Mouse (Mus musculus) thymus, postnatal 10 days (tissue): Measurements from ENCODE around the gene Pdgfa.

Experiments
- DNase-seq, 2 experiments: peaks; one replicate each; pipeline ENCODE4 v3.0.0; 2021; ENCODE audit warnings: low spot score in 2 of 2

Pdgfa gene

DNA sequence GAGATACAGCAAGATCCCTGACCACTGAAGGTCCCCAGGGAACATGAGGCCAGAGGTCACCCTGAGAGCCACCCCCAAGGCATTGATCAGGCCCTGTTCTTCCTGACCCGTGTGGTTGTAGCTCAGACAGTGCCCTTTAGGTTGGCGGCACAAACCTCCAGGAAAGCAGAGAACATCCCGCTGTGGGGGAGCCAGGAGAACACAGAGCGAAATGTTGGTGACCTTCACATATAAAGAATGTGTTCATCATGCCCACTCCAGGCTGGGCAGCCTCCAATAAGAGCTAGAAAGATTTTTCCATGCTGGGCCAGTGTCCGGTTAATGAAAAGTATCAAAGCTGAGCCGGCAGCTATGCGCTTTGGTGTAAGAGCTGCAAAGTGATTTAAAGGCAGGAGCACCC is 43.2 kb downstream of the Pdgfa start:
- no peak for DNase-seq

DNA sequence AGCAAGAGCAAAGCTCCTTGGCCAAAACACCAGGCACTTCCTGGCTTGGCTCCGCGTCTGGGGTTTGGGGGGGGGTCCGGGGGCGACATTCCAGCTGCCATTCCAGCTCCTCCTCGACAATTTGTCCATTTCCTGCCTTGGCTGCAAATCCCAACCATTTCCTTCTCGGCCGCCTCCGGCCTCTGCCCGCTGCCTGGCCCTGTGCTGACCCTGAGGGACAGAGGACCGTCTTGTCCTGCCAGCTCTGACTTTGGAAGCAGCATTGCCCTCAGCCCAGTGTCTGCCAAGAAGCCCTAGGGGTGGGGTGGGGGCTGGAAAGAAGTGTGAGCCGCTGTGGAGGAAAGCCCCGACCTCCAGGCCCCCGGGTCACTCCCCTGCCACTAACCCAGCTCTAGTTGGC is 44.2 kb downstream of the Pdgfa start:
- DNase-seq: no peak

DNA sequence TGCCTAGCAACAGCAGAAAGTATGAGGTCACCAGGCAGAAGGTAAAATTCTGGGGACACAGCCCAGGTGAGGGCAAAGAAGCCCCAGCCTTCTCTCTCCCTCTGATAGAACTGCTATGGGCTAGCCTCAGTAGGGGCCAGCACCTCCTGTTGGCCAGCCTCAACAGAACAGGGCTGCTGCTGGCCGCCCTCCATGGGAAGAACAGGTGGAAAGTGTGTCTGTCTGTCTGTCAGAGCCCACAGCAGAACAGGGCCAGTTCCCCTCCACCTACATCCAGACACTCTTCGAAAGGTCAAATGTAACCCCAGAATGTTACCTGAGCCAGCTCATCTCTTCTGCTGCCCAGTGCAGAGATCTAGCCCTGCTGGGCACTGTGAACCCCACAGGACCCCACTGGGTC is 45.9 kb downstream of the Pdgfa start:
- no peak for DNase-seq

DNA sequence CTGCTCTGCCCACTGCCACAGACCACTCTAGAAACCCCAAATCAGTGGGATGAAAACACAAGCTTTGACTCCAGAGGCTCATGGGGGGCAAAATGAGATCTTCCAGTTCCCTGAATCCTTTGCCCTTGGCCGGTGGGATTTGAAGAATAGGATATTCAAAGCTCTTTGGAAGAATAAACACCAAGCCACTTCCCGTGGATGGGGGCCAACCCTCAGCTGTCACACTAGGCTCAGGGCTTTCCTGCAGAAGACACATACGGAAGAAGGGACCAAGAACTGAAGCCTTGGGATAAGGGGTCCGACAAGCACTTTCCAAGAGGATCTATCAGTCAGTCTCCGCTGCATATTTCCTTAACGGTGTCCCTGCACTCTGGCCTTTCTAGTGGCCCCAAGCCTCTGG is 48.0 kb downstream of the Pdgfa start:
- no peak for DNase-seq

DNA sequence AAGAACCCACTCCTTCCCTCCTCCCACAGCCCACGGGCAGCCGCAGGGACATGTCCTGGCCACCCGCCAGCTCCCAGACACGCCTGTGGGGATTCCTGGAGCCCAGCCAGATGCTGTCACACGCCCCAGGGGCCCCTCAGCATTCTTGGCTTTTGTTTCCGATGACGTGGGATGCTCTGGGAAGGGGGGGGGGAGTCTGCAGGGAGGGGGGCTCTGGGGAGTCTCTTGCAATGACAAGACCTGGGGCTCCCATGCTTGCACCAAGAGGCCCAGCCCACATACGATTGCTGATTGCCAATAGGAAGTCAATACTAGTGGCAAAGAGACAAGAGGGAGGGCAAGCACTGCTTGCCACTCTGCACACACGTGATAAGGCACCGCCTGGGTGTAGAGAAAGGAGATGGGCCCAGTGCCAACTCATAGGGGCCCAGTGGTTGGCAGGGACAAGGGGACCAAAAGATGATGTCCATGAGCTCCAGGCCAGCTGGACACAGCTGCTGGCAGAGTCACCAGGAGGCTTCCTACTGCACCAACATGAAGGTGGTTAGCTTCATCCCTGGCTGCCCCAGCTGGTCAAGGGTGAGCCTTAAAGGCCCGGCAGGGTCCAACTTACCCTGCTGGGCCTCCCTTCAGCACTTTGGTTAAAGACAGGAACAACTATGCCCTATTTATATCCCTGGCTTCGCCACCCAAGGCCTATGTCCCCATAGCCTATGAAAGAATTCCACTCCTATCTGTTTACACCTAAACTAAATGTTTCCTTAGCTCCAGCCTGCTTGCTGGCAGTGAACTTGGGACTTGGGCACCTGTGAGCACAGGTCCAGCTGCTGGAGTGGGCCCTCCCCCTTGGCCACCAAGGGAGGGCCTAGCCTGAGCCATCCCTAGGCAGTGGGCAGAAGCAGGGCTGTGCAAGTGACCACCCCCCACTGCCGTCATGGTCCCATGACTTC is 48.9 kb downstream of the Pdgfa start:
- DNase-seq: no peak

DNA sequence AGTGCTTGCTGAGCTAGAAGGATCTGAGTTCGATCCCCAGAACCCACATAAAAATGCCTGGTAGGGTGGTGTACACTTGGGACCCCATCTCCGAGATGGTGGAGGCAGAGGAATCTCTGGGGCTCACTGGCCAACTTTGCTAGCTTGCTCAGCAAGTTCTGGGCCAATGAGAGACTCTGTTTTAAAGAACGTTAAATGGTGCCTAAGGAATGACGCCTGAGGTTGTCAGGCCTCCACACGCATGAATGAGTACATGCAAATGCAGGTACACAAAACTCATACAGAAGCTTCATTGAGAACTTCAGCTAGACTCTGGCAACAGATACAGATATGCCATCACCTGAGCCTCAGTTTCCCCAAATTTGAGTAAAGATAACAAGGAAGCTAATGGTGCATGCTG is 49.7 kb downstream of the Pdgfa start:
- no peak for DNase-seq

DNA sequence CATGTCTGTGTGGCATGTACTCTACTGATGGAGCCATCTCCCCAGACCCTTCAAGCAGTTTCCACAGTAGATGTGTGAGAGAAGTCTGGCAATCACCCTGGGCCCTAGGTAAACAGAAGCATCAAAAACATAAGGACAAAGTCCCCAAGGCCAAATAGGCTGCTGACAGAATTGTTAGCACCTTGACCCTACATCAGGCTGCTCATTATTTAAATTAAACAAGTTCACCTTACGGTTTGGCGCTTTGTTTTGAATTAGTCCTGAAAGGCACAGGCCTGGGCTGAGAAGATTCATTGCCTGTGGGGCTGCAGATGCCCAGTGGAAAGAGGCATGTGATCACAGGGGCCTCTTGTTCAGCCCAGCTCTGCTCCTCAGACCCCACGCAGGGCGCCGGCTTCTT is 50.2 kb downstream of the Pdgfa start:
- DNase-seq: no peak

DNA sequence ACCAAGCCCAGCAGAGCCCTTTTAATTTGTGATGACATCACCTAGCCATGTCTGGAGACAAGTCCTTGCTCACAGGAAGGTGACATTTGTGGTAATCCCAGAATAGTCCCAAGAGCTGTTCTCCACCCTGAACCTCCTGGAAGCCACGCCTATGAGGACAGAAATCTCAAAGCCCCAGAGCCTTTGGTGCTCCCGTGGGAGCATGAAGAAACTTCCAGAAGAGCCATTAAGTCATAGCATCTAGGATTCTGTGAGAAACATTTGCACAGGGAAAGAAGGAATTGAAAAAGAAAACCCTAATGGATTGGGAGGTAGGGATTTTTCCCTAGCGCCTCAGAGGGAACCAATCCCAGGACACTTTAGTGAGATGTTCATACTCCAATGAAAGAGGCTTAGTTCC is 52.2 kb downstream of the Pdgfa start:
- DNase-seq: no peak

DNA sequence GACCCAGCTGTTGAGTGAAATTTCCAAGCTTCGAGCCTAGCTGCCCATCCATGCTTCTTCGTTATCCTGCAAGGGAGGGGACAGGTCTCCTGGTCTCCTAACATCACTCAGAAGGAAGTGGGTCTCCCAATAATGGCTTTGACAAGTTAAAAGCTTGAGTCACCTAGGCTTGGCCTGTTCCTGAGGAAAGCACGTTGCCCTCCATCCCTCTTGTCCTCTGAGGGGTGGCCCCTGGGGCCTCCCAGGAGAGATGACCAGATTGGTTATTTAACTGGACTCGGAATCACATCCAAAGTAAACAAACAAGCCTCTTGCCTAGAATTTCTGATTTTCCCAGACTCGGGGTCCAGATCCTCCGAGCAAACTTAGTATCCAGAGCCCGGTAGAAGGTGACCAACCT is 52.6 kb downstream of the Pdgfa start:
- DNase-seq: no peak

DNA sequence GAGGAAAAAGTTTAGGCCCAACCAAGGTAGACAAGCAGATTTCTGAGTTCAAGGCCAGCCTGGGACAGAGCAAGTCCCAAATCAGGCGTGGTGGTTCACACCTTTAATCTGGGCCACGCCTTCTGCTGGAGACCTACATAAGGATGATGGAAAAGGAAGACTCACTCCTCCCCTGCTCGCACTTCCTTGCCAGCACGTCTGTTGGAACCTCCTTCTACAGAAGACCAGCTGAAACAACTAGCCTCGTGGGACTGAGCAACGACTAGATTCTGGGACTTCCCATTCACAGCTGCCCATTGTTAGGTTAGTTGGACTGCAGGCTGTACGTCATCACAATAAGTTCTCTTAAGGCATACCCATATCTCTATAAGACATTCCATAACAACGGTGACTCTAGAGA is 55.3 kb downstream of the Pdgfa start:
- no peak for DNase-seq

DNA sequence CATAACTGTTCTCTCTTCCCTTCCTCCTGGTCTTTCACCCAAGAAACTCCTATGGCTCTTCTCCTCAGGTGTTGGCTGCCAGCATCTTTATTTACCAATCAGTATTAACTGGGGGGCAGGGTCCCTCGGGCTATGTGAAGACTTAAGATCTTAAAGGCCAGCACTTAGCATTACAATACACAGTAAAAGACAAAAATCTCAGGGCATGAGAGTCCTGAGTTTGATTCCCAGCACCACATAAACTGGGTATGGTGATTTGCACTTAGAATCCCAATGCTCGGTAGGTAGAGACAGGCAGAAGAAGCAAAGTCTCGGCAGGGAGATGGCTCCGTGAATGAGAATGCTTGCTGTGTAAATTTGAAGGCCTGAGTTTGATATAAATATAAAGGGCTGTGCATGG is 56.6 kb downstream of the Pdgfa start:
- no peak for DNase-seq

DNA sequence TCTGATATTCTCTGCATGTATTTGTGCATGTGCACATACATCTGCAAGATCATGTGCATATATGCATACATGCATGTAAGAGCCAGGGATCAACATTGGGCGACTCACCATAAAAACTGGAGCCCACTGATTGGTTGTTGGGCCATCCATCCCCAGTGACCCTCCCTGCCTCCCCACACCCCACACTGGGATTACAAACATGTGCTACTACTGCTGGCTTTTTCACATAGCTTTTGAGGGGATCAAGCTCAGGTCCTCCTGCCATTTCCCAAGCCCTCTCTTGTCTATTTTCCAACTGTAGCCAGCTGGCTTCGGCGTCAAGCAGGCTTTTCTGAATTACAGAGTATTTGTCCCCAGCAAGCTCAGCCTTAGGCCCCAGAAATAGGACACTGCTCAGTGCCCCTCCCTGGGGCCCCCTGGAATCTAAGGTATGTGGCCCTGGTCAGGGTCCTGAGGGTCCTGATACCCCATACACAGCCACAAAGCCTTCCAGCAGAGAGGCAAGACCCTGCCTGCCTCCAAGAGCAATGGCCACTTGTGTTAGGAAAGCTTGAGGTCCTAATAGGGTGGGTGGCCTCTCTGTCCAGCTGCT is 58.5 kb downstream of the Pdgfa start:
- no peak for DNase-seq

DNA sequence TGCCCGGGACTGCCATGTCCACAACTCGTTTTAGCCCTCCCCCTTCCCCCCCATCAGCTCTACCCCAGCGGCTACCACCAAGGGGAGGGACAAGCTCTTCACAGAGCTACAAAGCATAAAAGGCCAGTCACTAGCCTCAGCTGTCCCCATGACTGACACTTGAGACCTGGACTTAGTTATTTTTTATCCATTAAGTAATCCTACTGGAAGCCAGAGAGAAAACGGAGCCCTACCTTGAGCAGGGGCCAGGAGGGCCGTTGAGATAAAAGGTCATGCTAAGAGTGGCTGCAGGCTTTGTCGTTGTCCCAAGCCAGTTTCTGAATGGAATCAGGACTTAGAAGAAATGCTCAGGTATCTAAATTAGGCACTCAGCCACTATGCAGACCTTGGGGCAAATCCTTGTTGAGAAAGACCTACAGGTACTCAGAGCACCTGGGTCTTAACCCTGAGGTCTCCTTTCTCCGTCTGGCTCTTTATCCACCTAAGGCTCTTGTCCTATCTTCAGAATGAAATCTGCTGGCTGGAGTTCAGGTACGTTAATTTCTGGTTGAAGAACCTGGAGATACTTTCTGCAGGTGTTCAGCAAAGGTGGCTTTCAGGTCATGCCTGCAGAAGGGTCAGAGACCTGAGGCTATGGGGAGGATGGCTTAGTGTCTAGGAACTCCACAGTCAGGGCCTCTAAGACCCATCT is 60.6 kb downstream of the Pdgfa start:
- no peak for DNase-seq

DNA sequence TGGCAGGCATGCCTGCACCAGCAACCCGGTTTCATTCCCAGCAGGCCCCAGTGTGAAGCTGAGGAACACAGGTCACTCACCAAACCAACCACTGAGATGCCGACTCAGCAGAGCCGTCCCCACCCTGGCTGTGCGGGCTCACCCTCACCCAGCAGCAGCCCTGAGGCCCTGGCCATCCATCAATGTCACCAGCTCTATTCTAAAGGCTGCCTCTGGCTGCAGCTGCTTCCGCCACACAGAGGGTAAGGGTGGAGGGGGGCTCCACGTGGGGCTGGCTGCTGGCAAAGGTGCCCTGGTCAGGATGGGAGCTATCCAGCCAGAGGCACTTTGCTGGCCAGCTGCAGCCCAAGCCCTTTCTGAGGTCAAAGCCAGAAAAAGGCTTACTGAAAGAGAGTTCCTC is 62.6 kb downstream of the Pdgfa start:
- DNase-seq: no peak

DNA sequence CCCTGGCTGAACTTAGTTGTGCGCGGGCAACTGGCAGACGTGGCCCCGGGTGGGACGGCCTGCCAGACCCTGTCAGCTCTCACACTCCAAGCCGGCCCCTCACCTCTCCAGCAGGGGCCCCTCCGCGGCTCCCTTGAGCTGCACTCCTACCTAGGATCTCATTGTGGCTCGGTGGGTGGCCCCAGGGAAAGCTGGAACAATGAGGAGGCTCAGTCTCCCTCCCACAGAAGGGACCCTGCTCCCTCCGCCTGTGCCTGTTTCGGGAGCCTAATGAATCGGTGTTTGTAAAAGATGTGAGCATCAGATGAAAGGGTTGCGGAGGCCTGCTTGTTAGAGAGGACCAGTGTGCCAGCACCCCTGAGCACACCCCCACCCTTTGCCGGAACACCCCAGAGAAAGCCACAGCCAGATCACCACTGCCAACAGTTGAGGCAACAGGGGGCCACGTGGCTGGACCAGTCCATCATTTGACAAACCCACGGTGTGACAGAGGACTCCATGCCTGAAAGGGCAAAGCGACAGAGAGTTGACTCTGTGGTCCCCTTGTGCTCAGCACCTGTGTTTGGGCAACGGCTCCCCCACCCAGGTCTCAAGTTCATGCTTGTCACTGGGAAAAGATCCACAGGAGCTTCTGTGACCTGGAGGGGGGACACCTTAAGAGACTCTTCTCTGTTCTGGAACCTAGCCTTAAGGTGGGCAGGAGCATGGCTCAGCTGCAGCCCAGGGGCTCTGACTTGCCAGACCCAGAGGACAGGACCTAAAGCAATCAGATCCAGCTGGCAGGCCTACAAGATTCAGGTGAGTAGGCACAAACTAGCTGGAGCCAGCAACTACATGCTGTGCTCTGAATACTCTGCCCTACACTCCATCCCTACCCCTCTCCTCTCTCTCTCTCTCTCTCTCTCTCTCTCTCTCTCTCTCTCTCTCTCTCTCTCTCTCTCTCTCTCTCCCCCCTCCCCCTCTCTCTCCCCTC is 64.4 kb downstream of the Pdgfa start:
- DNase-seq: no peak

DNA sequence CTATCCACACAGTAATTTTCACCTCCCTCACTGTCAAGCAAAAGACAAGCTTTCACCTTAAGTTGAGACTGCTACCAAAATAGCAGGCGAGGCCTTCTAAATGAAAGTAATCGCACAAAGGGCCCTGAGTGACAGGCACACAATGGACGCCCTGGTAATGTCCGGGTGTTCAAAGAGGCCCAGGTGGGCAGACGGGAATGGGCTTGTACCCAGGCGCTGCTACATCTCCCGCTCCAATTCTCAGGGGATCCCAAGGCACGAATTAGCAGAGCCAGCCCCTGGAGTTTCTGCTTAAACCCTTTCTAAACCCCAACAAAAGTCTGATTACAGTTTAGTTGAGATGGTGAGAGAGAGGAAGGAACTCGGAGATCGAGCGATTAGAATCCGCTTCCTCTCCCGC is 65.3 kb downstream of the Pdgfa start:
- no peak for DNase-seq

DNA sequence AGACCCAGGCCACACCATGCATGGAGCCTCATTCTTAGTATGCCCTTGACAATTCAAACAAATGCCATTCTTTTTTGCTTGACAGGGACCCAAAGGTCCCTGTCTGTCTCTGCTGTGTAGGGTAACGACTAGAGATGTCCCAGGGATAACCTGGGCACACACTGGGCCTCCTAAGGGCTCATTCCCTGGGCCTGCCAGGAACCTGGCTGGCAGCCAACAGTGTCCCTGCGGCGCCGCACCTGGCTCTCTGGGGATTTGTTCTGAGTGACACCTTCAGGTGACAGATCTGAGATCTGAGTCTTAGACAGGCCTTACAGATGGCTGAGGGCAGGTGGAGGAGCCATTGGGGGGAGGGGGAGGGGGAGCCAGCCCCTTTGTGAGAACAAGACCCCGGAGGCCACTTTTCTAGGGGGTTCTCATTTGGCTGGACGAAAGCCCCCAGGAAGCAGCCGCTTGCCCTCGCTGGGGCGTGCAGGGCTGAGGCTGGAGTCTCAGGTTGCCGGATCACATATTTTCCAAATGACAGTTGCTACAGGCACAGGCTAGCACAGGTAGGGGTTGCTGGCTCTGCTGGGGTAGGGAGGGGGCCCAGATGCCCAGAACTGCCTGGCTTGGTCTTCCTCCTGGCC is 67.2 kb downstream of the Pdgfa start:
- DNase-seq: no peak
